Mouse (Mus musculus) lung, embryonic 14.5 days (tissue): ENCODE results near the gene Mad1l1. TPM values are rescaled to one million over a fixed set of nuclear protein-coding genes. Genes with fewer than 3 reads are reported as not detected.

Experiments used
- ATAC-seq: fragments of 200-750 bp; cut with Nextera tagmentation; 2 replicates; pipeline ENCODE4 v1.8.0; 2017; ENCODE audit warnings: mild to moderate bottlenecking, moderate TSS enrichment, moderate library complexity; ENCODE audit not compliant: insufficient read depth
- DNase-seq: peaks from one replicate; pipeline ENCODE4 v3.0.0-alpha.2; 2015
- H3K27ac ChIP-seq: fragments of 300-500 bp; sonication (generic); 2 replicates; pipeline ENCODE4 v1.5.1; 2014; ENCODE audit warnings: low read depth, mild to moderate bottlenecking, moderate library complexity
- H3K27me3 ChIP-seq: fragments of 300-500 bp; sonication (generic); 2 replicates; pipeline ENCODE4 v1.6.1; 2014; ENCODE audit warnings: low read length, control low read depth; ENCODE audit not compliant: insufficient read depth
- H3K36me3 ChIP-seq: fragments of 300-500 bp; sonication (generic); 2 replicates; pipeline ENCODE4 v1.6.1; 2014; ENCODE audit warnings: control low read depth; ENCODE audit not compliant: insufficient read depth
- H3K4me1 ChIP-seq: fragments of 300-500 bp; sonication (generic); 2 replicates; pipeline ENCODE4 v1.6.1; 2014; ENCODE audit warnings: antibody characterized with exemption, control low read depth; ENCODE audit not compliant: insufficient read depth
- H3K4me2 ChIP-seq: fragments of 300-500 bp; sonication (generic); 2 replicates; pipeline ENCODE4 v1.6.1; 2014; ENCODE audit warnings: mild to moderate bottlenecking
- H3K4me3 ChIP-seq: fragments of 300-500 bp; sonication (generic); 2 replicates; pipeline ENCODE4 v1.5.1; 2014; ENCODE audit warnings: low read depth, low read length
- H3K9ac ChIP-seq: fragments of 300-500 bp; sonication (generic); 2 replicates; pipeline ENCODE4 v1.6.1; 2014
- H3K9me3 ChIP-seq: fragments of 300-500 bp; sonication (generic); 2 replicates; pipeline ENCODE4 v1.6.1; 2016; ENCODE audit warnings: low read depth, low read length, control low read depth
- CTCF ChIP-seq: IDR thresholded peaks from 2 replicates; pipeline ENCODE4 v1.5.1; 2016; ENCODE audit warnings: antibody characterized with exemption, low read depth
- WGBS: fragments of 180-500 bp; shearing (Covaris S2); extraction: QIAGEN DNeasy Blood & Tissue Kit; methylation state at CpG from one replicate; pipeline ENCODE4 v1.1.7; 2014; 5-methylcytosine and 5-hydroxymethylcytosine counted together
- polyA plus RNA-seq: library from polyadenylated mRNA; unstranded; fragments of >200 nt; fragmentation: Nextera tagmentation; extraction: Ambion mirVana; gene quantifications from 2 replicates; pipeline ENCODE4 v1.2.1, GENCODE M21; 2014

The Mad1l1 gene
- polyA plus RNA-seq, 1 experiment from 2014 or later: 61.6 TPM

GRCm38 (mm10) chr5:140068506-140068905, 252.8 kb downstream of the Mad1l1 start:
- Histone ChIP-seq H3K4me1 (0 out of 2 replicates have a peak, but pooled peaks cover 4% of the 10 kb centered on the region), H3K9me3 (no peaks in the 10 kb centered on the region), H3K27ac (peak overlapping the region; percentile 27; the same call in 1 of the 2 replicates), H3K4me3 (no peak overlapping the region), H3K9ac (no peak overlapping the region), H3K27me3 (no peaks in the 10 kb centered on the region), H3K36me3 (peaks cover 12% of the 10 kb centered on the region; the same call in 1 of the 2 replicates), H3K4me2 (no peak overlapping the region)
- DNase-seq: peak; percentile 41
- WGBS: 64% methylated on average over 5 of the region's 5 CpGs
- no peak for TF ChIP-seq CTCF
- no peak for ATAC-seq

GRCm38 (mm10) chr5:140068051-140068450, 253.3 kb downstream of the Mad1l1 start:
- H3K27me3 ChIP-seq: no peaks in the 10 kb centered on the region
- WGBS: 43% methylated on average over 3 of the region's 3 CpGs
- H3K4me3 ChIP-seq: no peak overlapping the region
- peaks cover 12% of the 10 kb centered on the region; the same call in 1 of the 2 replicates for H3K36me3 ChIP-seq
- ATAC-seq (peak; percentile 52; the same call in 1 of the 2 replicates), DNase-seq (peak; percentile 27)
- H3K9ac ChIP-seq: no peak overlapping the region
- no peak for TF ChIP-seq CTCF
- 0 out of 2 replicates have a peak, but pooled peaks cover 4% of the 10 kb centered on the region for H3K4me1 ChIP-seq
- no peak overlapping the region for H3K4me2 ChIP-seq
- H3K9me3 ChIP-seq: no peaks in the 10 kb centered on the region
- H3K27ac ChIP-seq: peak overlapping the region; percentile 27; the same call in 1 of the 2 replicates

DNA sequence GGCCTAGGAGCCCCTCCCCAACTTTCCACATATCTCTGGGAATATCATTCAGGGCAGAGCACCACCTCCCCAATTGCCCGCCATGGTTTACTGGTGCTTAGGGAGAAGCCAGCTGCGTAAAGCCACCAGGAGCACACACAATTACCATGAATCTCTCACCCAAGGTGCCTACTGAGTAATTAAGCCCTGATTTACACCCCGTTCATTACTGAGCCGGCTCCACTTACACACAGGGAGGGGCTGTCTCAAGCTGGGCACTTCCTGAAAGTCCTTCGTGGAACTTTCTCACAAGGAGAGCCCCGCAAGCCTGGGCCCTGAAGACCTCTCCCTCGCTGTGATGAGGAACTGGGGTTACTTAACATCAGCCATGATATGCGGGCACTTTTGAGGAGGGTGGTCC, 254.6 kb downstream of the Mad1l1 start:
- Histone ChIP-seq H3K9ac (no peak overlapping the region), H3K36me3 (peaks cover 12% of the 10 kb centered on the region; the same call in 1 of the 2 replicates), H3K4me1 (0 out of 2 replicates have a peak, but pooled peaks cover 4% of the 10 kb centered on the region), H3K4me2 (no peak overlapping the region), H3K9me3 (no peaks in the 10 kb centered on the region), H3K27me3 (no peaks in the 10 kb centered on the region), H3K27ac (no peak overlapping the region), H3K4me3 (no peak overlapping the region)
- no peak for TF ChIP-seq CTCF
- WGBS: 74% methylated on average over 8 of the region's 8 CpGs
- DNase-seq: no peak
- no peak for ATAC-seq

DNA sequence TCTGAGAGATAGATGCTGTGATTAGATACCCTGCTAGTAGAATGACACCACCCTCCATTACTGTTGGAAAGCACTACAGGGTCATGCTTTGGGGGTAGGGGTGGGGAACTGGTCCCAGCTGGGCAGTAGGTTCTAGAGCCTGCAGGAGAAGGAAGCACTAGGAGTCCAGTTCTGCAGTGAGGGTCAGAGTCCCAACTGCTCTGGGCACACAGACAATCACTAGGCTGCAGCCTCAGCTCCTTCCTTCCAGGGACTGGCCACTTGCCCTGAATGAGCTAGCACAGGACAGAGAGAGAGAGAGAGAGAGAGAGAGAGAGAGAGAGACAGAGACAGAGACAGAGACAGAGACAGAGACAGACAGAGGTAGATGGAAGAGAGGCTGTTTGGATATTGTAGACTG, 255.1 kb downstream of the Mad1l1 start:
- Histone ChIP-seq H3K27ac (no peak overlapping the region), H3K4me2 (no peak overlapping the region), H3K9me3 (no peaks in the 10 kb centered on the region), H3K36me3 (peaks cover 12% of the 10 kb centered on the region; the same call in 1 of the 2 replicates), H3K4me1 (peaks cover 7% of the 10 kb centered on the region; the same call in 1 of the 2 replicates), H3K4me3 (no peak overlapping the region), H3K27me3 (no peaks in the 10 kb centered on the region), H3K9ac (no peak overlapping the region)
- DNase-seq (no peak), ATAC-seq (no peak)
- TF ChIP-seq CTCF: no peak

GRCm38 (mm10) chr5:140065281-140065945, 255.9 kb downstream of the Mad1l1 start:
- Histone ChIP-seq H3K9me3 (no peaks in the 10 kb centered on the region), H3K36me3 (peaks cover 12% of the 10 kb centered on the region; the same call in 1 of the 2 replicates), H3K27me3 (no peaks in the 10 kb centered on the region), H3K9ac (no peak overlapping the region), H3K4me2 (no peak overlapping the region), H3K27ac (no peak overlapping the region), H3K4me3 (no peak overlapping the region), H3K4me1 (peaks cover 7% of the 10 kb centered on the region; the same call in 1 of the 2 replicates)
- ATAC-seq (no peak), DNase-seq (no peak)
- WGBS: 94% methylated on average over 11 of the region's 11 CpGs
- no peak for TF ChIP-seq CTCF

GRCm38 (mm10) chr5:140064521-140064920, 256.8 kb downstream of the Mad1l1 start:
- Histone ChIP-seq H3K9me3 (no peaks in the 10 kb centered on the region), H3K4me3 (no peak overlapping the region), H3K27me3 (no peaks in the 10 kb centered on the region), H3K4me2 (no peak overlapping the region), H3K4me1 (peaks cover 7% of the 10 kb centered on the region; the same call in 1 of the 2 replicates), H3K36me3 (peaks cover 12% of the 10 kb centered on the region; the same call in 1 of the 2 replicates), H3K27ac (no peak overlapping the region), H3K9ac (no peak overlapping the region)
- WGBS: 47% methylated on average over 4 of the region's 4 CpGs
- DNase-seq (no peak), ATAC-seq (no peak)
- no peak for TF ChIP-seq CTCF

DNA sequence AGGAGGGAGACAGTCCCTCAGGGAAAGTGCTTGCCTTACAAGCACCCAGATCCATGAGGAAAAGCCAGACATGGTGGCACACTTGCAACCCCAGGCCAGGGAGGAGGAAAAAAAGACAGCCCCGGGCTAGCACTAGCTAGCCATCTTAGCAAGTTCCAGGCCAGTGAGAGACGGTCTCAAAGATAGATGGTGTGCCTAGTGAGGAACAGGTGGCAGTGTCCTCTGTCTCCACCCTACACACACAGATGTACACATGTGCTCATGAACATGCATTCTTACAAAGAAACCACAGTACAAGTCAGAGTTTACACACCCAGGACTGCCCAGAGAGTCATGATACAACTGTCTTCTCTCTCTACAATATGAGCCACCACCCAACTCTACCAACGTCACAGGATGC, 258.5 kb downstream of the Mad1l1 start:
- no peak for TF ChIP-seq CTCF
- DNase-seq (no peak), ATAC-seq (no peak)
- Histone ChIP-seq H3K4me1 (peaks cover 4% of the 10 kb centered on the region; the same call in 1 of the 2 replicates), H3K27ac (no peak overlapping the region), H3K4me2 (no peak overlapping the region), H3K9ac (no peak overlapping the region), H3K27me3 (no peaks in the 10 kb centered on the region), H3K36me3 (peaks cover 12% of the 10 kb centered on the region; the same call in 1 of the 2 replicates), H3K4me3 (no peak overlapping the region), H3K9me3 (no peaks in the 10 kb centered on the region)
- 78% methylated on average over 3 of the region's 3 CpGs for WGBS
